Mouse (Mus musculus) heart, adult 2 months (tissue): Measurements from ENCODE around the gene Ctnnb1.

Experiments used
- EP300 ChIP-seq: fragments of 200-500 bp; IDR thresholded peaks from 2 replicates; pipeline ENCODE4 v1.6.1; 2011; ENCODE audit warnings: low read depth, low read length, control low read depth; ENCODE audit not compliant: insufficient read depth
- POLR2A ChIP-seq: fragments of 200-500 bp; IDR thresholded peaks from 2 replicates; pipeline ENCODE4 v1.6.1; 2011; ENCODE audit warnings: mild to moderate bottlenecking, low read depth, low read length, control low read depth; ENCODE audit not compliant: insufficient read depth

- no peak for TF ChIP-seq EP300
- no peak for TF ChIP-seq POLR2A
These were observed 14.7 kb downstream of the Ctnnb1 start for GRCm38 (mm10) chr9:120943757-120944156.
